Mouse (Mus musculus): ENCODE measurements around the gene Kif18a. TPM values are rescaled to one million over a fixed set of nuclear protein-coding genes. Genes with fewer than 3 reads are reported as not detected.

Gene Kif18a
- total RNA-seq, 2 experiments from 2014 or later: 0.73 to 0.79 TPM

- DNase-seq (ENCODE audit: low spot score in 2 of 2): no peak
Observed at GRCm38 (mm10) chr2:109358456-109359141, 78.1 kb downstream of the Kif18a start.

GRCm38 (mm10) chr2:109365962-109366361 is 85.4 kb downstream of the Kif18a start:
- DNase-seq (ENCODE audit: low spot score in 2 of 2): no peak

GRCm38 (mm10) chr2:109374881-109375280 is 94.3 kb downstream of the Kif18a start:
- no peak for DNase-seq (ENCODE audit: low spot score in 2 of 2)

- no peak for DNase-seq (ENCODE audit: low spot score in 2 of 2)
Observed at GRCm38 (mm10) chr2:109384019-109384418, 103.5 kb downstream of the Kif18a start.

GRCm38 (mm10) chr2:109386211-109386610 is 105.7 kb downstream of the Kif18a start:
- no peak for DNase-seq (ENCODE audit: low spot score in 2 of 2)

GRCm38 (mm10) chr2:109388733-109389132 is 108.2 kb downstream of the Kif18a start:
- no peak for DNase-seq (ENCODE audit: low spot score in 2 of 2)

- DNase-seq (ENCODE audit: low spot score in 2 of 2): no peak
Observed at GRCm38 (mm10) chr2:109389977-109390376, 109.4 kb downstream of the Kif18a start.

Other genes starting within 250 kb of the Kif18a start
- 1 to 10 TPM; 6.1 to 7.0 TPM for gene Mettl15, start within 50 bp of the Kif18a start, total RNA-seq (2021)

Measured in left cerebral cortex, adult 18-20 months (tissue).